Mouse (Mus musculus) ES-Bruce4 (cell line): ENCODE data around the gene Pnpla7.

Source experiments
- EP300 ChIP-seq: IDR thresholded peaks from 2 replicates; pipeline ENCODE4 v1.6.1; 2011; ENCODE audit warnings: low read depth, low read length; ENCODE audit not compliant: insufficient read depth
- POLR2A ChIP-seq: IDR thresholded peaks from one replicate; pipeline ENCODE4 v1.8.1; 2011; ENCODE audit warnings: low read length; ENCODE audit not compliant: insufficient read depth

GRCm38 (mm10) chr2:25058926-25059325 is 83.1 kb downstream of the Pnpla7 start:
- no peak for TF ChIP-seq EP300
- TF ChIP-seq POLR2A, result no peak
